Mouse (Mus musculus): ENCODE results near the gene Gadd45b.

DNA sequence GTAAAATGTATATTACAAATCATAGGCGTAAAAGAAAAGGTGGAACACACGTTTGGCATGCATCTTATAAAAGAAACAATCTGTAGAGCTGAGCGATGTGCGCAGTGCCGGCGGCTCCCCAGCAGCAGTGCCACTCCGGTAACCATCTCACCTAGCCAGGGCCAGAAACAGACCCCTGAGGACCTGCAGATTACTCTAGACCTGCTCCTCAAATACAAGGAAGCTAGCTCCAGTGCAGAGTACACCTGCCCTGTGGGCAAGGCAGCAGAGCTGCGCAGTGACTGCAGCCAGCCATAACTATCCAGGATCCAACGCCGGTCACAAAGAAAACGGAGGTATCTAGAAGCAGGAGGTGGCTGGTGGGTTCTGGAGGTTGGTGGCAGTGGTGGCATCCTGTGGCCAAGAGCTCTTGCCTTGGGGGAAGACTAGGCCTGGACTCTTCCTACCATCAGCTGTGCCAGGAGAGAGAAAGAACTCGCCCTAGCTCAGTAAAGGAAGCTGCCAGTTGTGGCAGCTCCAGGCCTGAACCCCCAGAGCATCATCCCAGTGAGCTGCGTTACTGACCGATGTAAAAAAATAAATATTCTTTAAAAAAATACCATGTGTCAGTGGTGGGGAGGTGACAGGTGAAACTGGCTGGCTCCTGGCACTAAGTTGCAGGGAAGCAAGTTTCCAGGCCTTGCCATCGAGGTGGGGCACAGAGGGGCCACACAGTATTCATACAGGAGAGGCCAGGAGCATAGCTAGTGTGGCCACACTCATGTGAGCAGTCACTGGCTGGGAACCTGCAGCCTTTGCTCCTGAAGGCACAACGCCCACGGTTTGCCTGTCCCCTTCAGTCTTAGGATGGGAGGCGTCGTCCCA lies 28.2 kb upstream of the Gadd45b start:
- TF ChIP-seq POLR2A (IDR thresholded peaks at IDR 0.05; ENCODE audit: control insufficient read depth, low read depth, low read length) (no peak), CTCF (IDR thresholded peaks at IDR 0.05; ENCODE audit: control insufficient read depth, insufficient read depth, insufficient replicate concordance, low read depth, low read length) (no peak)

Measured in testis, adult 2 months (tissue).